Mouse (Mus musculus) limb, embryonic 10.5 days (tissue): ENCODE measurements around the gene Mageb18. TPM values are rescaled to one million over a fixed set of nuclear protein-coding genes. Genes with fewer than 3 reads are reported as not detected.
A peak's percentile ranks its signal among the peaks of the same experiment; 100 is the strongest.
"Not testable (repeated sequence)": the region's sequence is repeated elsewhere in the genome, so short reads cannot be mapped to it uniquely, and the experiment has no call there.

Experiments used
- DNase-seq: peaks from one replicate; pipeline ENCODE4 v3.0.0-alpha.2; 2017; ENCODE audit warnings: low spot score
- H3K27ac ChIP-seq: fragments of 300-500 bp; sonication (generic); 2 replicates; pipeline ENCODE4 v1.5.1; 2016; ENCODE audit warnings: mild to moderate bottlenecking
- H3K27me3 ChIP-seq: fragments of 300-500 bp; sonication (generic); 2 replicates; pipeline ENCODE4 v1.6.1; 2016; ENCODE audit warnings: low read depth, mild to moderate bottlenecking; ENCODE audit not compliant: poor library complexity, severe bottlenecking
- H3K36me3 ChIP-seq: fragments of 300-500 bp; sonication (generic); 2 replicates; pipeline ENCODE4 v1.6.1; 2016; ENCODE audit warnings: mild to moderate bottlenecking, moderate library complexity
- H3K4me1 ChIP-seq: fragments of 300-500 bp; sonication (generic); 2 replicates; pipeline ENCODE4 v1.6.1; 2016
- H3K4me3 ChIP-seq: fragments of 300-500 bp; sonication (generic); 2 replicates; pipeline ENCODE4 v1.5.1; 2016; ENCODE audit warnings: mild to moderate bottlenecking, moderate library complexity
- H3K9me3 ChIP-seq: fragments of 300-500 bp; sonication (generic); replicated peaks from 2 replicates; pipeline ENCODE4 v1.6.1; 2016; ENCODE audit warnings: mild to moderate bottlenecking
- WGBS: fragments of 180-500 bp; shearing (Covaris S2); methylation state at CpG from one replicate; pipeline ENCODE4 v1.1.7; 2016; 5-methylcytosine and 5-hydroxymethylcytosine counted together
- polyA plus RNA-seq: library from polyadenylated mRNA; unstranded; fragments of >200 nt; fragmentation: Nextera tagmentation; extraction: Ambion mirVana; gene quantifications from 2 replicates; pipeline ENCODE4 v1.2.1, GENCODE M21; 2016

Gene Mageb18
- not detected in 2 replicates for polyA plus RNA-seq

DNA sequence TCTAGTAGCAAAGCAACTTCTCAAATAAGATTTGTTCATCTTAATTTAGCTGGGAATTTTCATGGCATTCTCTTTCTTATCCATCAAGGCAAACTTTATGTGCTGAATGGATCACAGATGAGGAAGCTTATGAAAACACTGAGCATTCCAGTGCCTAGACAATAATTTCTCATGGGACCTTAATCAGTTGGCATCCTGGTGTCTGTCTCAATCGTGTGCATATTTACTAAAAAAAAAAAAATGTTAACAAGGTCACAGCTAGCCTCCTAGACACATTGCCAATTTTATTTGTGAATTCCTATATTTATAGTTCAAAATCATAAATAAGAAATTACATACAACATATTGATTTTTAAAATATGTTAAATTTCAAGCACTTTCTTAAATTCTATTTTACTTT lies at the start of gene Mageb18:
TSS of gene Mageb18 (minus strand) at position 101 of the 400 bp plus-strand sequence.
- Histone ChIP-seq H3K4me1 (no peaks in the 10 kb centered on the region), H3K9me3 (no peaks in the 10 kb centered on the region), H3K4me3 (no peak within 1 kb of the TSS), H3K36me3 (no peaks in the 10 kb centered on the region), H3K27ac (no peak within 1 kb of the TSS), H3K27me3 (no peaks in the 10 kb centered on the region)
- 88% methylated on average over 1 of the region's 1 CpGs for WGBS
- no peak for DNase-seq

DNA sequence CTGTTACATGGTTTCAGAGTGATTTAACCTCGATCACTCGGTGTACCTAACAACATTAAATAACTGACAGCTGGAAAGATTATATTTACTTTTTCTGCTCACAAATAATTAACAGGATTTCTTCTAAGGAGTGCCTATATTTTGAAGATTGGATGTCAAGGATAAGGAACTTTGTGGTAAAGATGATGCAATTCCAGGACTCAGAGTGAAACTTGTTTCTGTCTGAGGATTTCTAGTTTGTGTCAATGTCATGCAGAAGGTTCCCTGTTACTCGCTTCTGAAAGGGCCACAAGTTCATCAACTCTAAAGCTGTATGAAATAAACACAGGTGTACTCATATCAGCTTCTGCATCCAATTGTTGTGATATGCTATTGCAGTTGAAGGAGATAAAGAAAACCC lies 13.4 kb upstream of the Mageb18 start:
- no peak for DNase-seq

DNA sequence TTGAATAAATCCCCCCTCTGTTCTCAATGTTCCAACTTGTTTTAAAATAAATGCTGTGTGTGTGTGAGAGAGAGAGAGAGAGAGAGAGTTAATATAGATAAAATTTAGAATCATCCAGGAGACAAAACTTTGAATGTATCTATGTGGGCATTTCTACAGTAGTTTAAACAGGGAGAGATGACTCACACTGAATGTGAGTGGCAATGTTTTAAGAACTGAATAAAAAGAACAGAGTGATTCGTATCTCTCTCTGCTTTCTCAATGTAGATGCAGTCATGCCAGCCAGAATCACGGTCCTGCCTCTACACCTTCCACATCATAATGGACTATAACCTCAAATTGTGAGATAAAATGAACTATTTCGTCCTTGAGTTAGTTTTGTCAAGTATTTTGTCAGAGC lies 11.1 kb upstream of the Mageb18 start:
- Histone ChIP-seq H3K27ac (no peak overlapping the region), H3K4me1 (no peaks in the 10 kb centered on the region), H3K36me3 (no peaks in the 10 kb centered on the region), H3K9me3 (no peaks in the 10 kb centered on the region), H3K4me3 (no peak overlapping the region), H3K27me3 (no peaks in the 10 kb centered on the region)
- WGBS, result 72% methylated on average over 3 of the region's 3 CpGs
- DNase-seq, result no peak

More for the DNA sequence above, 13.4 kb upstream of the Mageb18 start:
- H3K36me3 ChIP-seq, result no peaks in the 10 kb centered on the region
- no peak overlapping the region for H3K4me3 ChIP-seq
- H3K27me3 ChIP-seq, result no peaks in the 10 kb centered on the region
- 95% methylated on average over 3 of the region's 3 CpGs for whole genome bisulfite sequencing
- H3K9me3 ChIP-seq, result no peaks in the 10 kb centered on the region
- H3K4me1 ChIP-seq, result no peaks in the 10 kb centered on the region
- no peak overlapping the region for H3K27ac ChIP-seq

DNA sequence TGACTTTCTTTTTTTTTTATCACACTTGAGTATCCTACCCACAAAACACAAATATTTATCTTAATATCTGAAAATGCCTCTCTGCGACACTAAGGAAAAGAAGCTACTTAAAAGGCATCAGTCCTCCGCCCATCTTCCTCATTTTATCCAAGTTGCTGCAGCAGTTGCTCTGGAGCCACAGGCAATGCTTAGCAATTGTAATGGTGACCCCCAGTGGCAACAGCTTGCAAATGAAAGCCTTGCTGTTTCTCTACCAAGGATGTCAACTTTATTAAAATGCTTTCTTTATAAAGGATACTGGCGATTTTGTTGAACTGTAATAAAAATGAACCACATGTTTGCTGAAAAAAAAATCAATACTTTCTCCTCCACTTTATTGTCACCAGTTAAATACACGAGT lies 2.0 kb downstream of the Mageb18 start:
- no peak for DNase-seq

DNA sequence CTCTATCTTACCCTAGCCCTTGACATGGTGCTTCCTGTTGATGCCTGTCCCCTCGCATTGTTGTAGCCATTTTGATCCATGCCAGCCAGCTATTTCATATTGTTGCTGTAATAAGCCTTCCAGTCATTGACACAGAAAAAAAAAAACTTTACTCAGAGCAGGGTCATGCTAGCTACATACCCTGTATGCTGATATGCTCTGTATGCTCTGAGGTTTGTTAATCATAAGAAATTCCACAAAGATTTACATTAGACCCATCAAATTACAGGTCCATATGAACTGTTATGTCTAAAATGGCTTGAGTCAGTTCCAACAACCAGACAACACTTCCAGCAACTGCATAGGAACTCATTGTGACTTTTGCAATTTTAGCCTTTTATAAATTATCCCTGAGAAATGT lies 71.5 kb downstream of the Mageb18 start:
- Histone ChIP-seq H3K4me1 (no peaks in the 10 kb centered on the region), H3K27me3 (no peaks in the 10 kb centered on the region), H3K36me3 (no peaks in the 10 kb centered on the region), H3K4me3 (no peak overlapping the region), H3K9me3 (no peaks in the 10 kb centered on the region), H3K27ac (no peak overlapping the region)
- no peak for DNase-seq
- 70% methylated on average over 1 of the region's 1 CpGs for WGBS

More for the DNA sequence above, 2.0 kb downstream of the Mageb18 start:
- Histone ChIP-seq H3K9me3 (no peaks in the 10 kb centered on the region), H3K4me1 (no peaks in the 10 kb centered on the region), H3K36me3 (no peaks in the 10 kb centered on the region), H3K4me3 (no peak overlapping the region), H3K27ac (no peak overlapping the region), H3K27me3 (no peaks in the 10 kb centered on the region)
- WGBS, result 46% methylated on average over 4 of the region's 4 CpGs

DNA sequence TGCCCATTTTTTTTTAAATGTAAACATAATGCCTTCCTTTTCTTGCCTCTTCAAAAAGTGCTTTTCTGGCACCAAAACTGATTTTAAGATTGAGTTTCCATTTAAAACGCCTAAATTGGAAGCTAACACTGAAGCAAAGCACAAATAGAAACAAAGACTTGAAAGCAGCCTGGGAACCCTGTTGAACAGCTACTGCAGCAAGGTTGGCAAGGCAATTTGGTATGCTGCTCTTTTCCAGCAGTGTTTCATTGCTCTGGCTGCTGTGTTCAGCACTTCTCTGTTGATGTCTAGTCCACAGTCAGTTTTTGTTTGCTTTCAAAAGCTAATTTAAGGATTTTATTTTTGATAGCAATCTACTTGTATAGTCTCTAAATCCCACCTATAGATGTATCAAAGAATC lies 101.1 kb downstream of the Mageb18 start:
- Histone ChIP-seq H3K27me3 (no peaks in the 10 kb centered on the region), H3K27ac (no peak overlapping the region), H3K4me1 (no peaks in the 10 kb centered on the region), H3K4me3 (no peak overlapping the region), H3K9me3 (no peaks in the 10 kb centered on the region), H3K36me3 (no peaks in the 10 kb centered on the region)
- DNase-seq, result no peak
- 53% methylated on average over 1 of the region's 1 CpGs for WGBS

DNA sequence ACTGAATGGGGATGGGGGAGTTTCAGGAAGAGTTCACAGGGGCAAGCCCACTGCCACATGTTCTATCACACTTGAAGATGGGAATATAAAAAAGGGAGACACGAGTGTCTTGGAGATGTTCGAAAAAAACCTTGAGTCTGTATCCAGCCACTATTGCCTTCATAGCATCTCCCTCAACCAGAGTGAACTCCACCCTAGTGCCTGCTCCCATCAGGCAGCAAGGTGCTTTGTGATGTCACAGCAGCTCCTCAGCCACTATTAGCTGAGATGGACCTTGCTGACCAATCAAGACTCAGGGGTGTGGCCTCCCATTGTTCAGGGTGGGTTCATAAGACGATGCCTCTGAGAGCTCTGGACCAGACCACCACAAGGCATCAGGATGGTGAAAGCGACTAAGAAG lies 109.7 kb downstream of the Mageb18 start, which contains the start of gene Gm5941:
TSS of gene Gm5941 (plus strand) at position 301 of the 400 bp plus-strand sequence.
- H3K4me1 ChIP-seq, H3K27ac ChIP-seq, DNase-seq, H3K4me3 ChIP-seq, H3K27me3 ChIP-seq, H3K9me3 ChIP-seq, H3K36me3 ChIP-seq: not testable (repeated sequence)
- WGBS, result 93% methylated on average over 4 of the region's 4 CpGs

DNA sequence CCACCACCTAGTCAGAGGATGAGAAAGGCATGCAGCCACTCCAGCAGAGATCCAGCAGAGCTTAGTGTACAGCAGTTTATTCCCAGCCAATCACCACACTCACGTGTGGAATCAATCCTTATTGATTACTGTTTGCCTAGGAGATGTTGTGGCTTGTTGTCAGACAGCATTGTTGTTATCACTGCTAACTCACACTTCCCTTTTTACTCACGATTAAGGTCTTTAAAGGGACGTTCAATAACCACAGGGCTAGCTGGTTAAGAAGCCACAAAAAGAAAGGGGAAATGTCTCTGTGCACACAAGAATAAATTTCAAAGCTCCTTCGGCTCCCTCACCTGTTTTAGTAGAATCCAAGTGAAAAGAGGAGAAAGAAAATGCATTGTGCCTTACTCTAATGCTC lies 134.6 kb downstream of the Mageb18 start:
- Histone ChIP-seq H3K27me3 (no peaks in the 10 kb centered on the region), H3K27ac (no peak overlapping the region), H3K9me3 (no peaks in the 10 kb centered on the region), H3K4me3 (no peak overlapping the region), H3K4me1 (no peaks in the 10 kb centered on the region), H3K36me3 (no peaks in the 10 kb centered on the region)
- DNase-seq, result no peak
- WGBS, result 69% methylated on average over 4 of the region's 4 CpGs

DNA sequence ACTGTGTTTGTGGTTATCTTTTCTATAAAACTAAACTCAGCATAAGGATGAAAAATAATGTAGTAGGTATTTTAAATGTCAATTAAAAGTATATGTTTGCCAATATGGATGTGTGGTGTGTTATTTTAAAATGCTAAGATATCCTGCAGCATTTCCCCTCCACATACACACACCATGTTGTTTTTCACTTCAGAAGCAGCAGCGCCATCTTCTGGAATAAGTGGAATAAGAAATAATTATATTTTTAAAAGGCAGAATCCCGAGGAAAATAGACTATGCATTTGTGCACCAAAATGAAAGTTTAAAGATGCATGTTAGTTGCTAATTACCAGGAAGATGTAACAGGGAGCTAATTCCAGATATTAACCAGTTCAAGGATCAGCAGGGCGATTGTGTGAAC lies 138.9 kb downstream of the Mageb18 start:
- DNase-seq, result no peak
- Histone ChIP-seq H3K4me1 (no peaks in the 10 kb centered on the region), H3K4me3 (no peak overlapping the region), H3K36me3 (no peaks in the 10 kb centered on the region), H3K27me3 (no peaks in the 10 kb centered on the region), H3K27ac (no peak overlapping the region), H3K9me3 (no peaks in the 10 kb centered on the region)
- 30% methylated on average over 3 of the region's 3 CpGs for WGBS

DNA sequence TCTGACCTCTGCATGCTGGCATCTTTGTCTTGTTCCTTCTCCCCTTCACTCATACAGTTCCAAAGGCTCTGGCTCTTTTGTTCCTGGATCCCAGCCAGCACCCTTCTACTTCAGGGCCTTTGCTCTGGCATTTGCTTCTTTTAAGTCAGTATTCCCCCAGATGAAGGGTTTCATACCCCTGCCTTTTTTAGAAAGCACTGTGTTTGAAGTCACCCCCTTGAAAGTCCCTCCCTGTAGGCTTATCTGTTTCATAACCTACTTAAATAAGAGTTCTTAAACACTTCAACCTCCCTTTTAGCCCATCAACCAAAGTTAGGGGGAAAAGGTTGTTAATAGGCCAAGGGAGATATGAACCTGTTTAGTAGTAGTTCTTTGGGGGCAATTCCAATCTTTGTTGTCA lies 212.0 kb downstream of the Mageb18 start:
- Histone ChIP-seq H3K36me3 (no peaks in the 10 kb centered on the region), H3K27ac (no peak overlapping the region), H3K4me3 (no peak overlapping the region), H3K9me3 (no peaks in the 10 kb centered on the region), H3K4me1 (no peaks in the 10 kb centered on the region), H3K27me3 (no peaks in the 10 kb centered on the region)
- DNase-seq, result no peak

DNA sequence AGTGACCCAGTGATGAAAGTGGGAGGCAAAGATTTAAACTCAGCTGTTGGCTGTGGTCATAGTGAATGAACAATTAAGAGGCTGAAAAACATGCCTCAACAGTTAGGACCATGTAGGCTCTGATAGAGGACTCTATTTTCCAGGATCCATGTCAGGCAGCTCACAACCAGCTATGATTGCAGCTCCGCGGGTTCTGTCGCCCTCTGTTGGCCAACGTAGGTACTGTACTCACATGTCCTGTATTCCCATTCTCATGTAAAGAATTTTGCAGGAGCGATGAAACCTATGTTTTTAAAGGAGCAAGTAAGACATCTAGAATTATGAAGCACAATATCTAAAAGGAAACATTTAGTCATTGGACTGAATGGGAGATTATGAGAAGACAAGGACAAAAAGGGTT lies 256.4 kb downstream of the Mageb18 start:
- WGBS, result 14% methylated on average over 5 of the region's 5 CpGs
- no peak overlapping the region for H3K4me3 ChIP-seq
- no peaks in the 10 kb centered on the region for H3K36me3 ChIP-seq
- no peaks in the 10 kb centered on the region for H3K4me1 ChIP-seq
- H3K9me3 ChIP-seq, result no peaks in the 10 kb centered on the region
- DNase-seq, result peak; percentile 56
- no peak overlapping the region for H3K27ac ChIP-seq
- no peaks in the 10 kb centered on the region for H3K27me3 ChIP-seq

DNA sequence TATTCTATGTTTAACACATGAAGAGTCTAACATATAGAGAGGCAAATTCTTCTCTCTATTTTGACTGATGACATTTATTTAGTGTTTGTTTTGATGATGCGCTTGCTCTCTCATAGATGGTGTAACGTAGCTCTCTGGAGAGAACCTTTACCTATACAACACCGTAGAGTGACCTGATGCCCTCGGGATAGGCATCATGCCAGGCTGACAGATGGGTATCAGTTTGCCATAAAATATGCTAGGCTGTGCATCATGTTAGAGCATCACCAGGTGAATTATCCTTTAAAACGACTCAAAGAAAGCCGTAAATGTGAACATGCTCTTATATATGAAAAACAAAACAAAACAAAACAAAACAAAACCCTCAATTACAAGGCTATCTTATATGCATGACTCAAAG lies 258.5 kb downstream of the Mageb18 start:
- 94% methylated on average over 6 of the region's 6 CpGs for WGBS
- H3K4me1 ChIP-seq, result no peaks in the 10 kb centered on the region
- no peak overlapping the region for H3K27ac ChIP-seq
- H3K36me3 ChIP-seq, result no peaks in the 10 kb centered on the region
- no peak overlapping the region for H3K4me3 ChIP-seq
- no peaks in the 10 kb centered on the region for H3K27me3 ChIP-seq
- no peak for DNase-seq
- H3K9me3 ChIP-seq, result no peaks in the 10 kb centered on the region

DNA sequence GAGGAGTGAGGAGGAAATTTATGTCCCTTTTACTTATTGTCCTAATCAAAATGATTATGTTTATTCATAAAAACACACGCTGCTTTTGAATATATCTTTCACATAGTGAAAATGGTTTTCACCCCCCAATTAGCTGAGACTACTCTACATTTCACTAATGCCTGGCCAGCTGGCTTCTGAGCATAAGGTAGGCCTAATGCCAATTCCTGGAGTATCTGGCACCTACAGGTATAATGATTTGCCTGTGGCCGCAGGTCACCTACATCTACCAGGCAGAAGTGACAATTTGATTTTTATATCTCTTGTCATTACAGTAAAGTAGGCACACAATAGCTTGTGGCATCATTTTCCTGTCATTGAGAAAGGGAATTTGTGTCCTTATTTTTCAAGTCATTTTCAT lies 259.8 kb downstream of the Mageb18 start:
- no peaks in the 10 kb centered on the region for H3K9me3 ChIP-seq
- no peaks in the 10 kb centered on the region for H3K36me3 ChIP-seq
- DNase-seq, result no peak
- 82% methylated on average over 2 of the region's 2 CpGs for WGBS
- no peaks in the 10 kb centered on the region for H3K4me1 ChIP-seq
- H3K27me3 ChIP-seq, result no peaks in the 10 kb centered on the region
- no peak overlapping the region for H3K27ac ChIP-seq
- H3K4me3 ChIP-seq, result no peak overlapping the region

DNA sequence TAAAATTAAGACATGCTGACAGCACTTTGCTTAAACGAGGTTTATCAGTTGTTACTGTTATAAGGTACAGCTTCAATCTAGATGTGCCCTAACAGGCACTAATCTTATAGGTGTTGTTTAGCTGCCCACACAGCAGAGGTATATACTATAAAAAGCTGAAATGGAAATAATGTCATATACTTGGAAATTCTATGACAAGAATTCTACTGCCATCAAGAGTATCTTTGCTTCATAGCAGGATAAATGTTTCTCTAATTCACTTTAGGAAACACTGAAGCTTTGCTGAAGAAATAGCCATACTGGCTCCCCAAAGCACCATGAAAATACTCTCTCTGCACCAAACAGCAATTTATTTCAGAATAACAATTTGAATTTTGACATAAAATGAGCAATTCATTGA lies 265.9 kb downstream of the Mageb18 start:
- 69% methylated on average over 1 of the region's 1 CpGs for WGBS
- H3K4me3 ChIP-seq, result no peak overlapping the region
- H3K27me3 ChIP-seq, result no peaks in the 10 kb centered on the region
- H3K4me1 ChIP-seq, result no peaks in the 10 kb centered on the region
- no peak for DNase-seq
- H3K36me3 ChIP-seq, result no peaks in the 10 kb centered on the region
- H3K9me3 ChIP-seq, result no peaks in the 10 kb centered on the region
- no peak overlapping the region for H3K27ac ChIP-seq
